Mouse (Mus musculus) lung, embryonic 16.5 days (tissue): ENCODE results near the gene Sptbn4. TPM values are rescaled to one million over a fixed set of nuclear protein-coding genes. Genes with fewer than 3 reads are reported as not detected.

Experiments
- ATAC-seq: fragments of 200-750 bp; cut with Nextera tagmentation; 2 replicates; pipeline ENCODE4 v1.8.0; 2017; ENCODE audit warnings: low read depth, mild to moderate bottlenecking, moderate library complexity
- H3K27ac ChIP-seq: fragments of 300-500 bp; sonication (generic); 2 replicates; pipeline ENCODE4 v1.5.1; 2014; ENCODE audit warnings: mild to moderate bottlenecking, control low read depth, low read length
- H3K27me3 ChIP-seq: fragments of 300-500 bp; sonication (generic); 2 replicates; pipeline ENCODE4 v1.6.1; 2014; ENCODE audit warnings: low read depth, low read length, mixed read lengths; ENCODE audit not compliant: control insufficient read depth, insufficient read depth
- H3K36me3 ChIP-seq: fragments of 300-500 bp; sonication (generic); 2 replicates; pipeline ENCODE4 v1.6.1; 2014; ENCODE audit warnings: low read length; ENCODE audit not compliant: control insufficient read depth, insufficient read depth
- H3K4me1 ChIP-seq: fragments of 300-500 bp; sonication (generic); replicated peaks from 2 replicates; pipeline ENCODE4 v1.6.1; 2014; ENCODE audit warnings: low read length, mixed read lengths; ENCODE audit not compliant: control insufficient read depth, insufficient read depth
- H3K4me2 ChIP-seq: fragments of 300-500 bp; sonication (generic); 2 replicates; pipeline ENCODE4 v1.6.1; 2014; ENCODE audit warnings: low read depth, low read length, control low read depth
- H3K4me3 ChIP-seq: fragments of 300-500 bp; sonication (generic); 2 replicates; pipeline ENCODE4 v1.5.1; 2014; ENCODE audit warnings: mild to moderate bottlenecking, low read length, control low read depth
- H3K9ac ChIP-seq: fragments of 300-500 bp; sonication (generic); 2 replicates; pipeline ENCODE4 v1.6.1; 2014; ENCODE audit warnings: low read length, control low read depth
- H3K9me3 ChIP-seq: fragments of 300-500 bp; sonication (generic); 2 replicates; pipeline ENCODE4 v1.6.1; 2016; ENCODE audit warnings: low read length; ENCODE audit not compliant: control insufficient read depth
- WGBS: fragments of 180-500 bp; shearing (Covaris S2); extraction: QIAGEN DNeasy Blood & Tissue Kit; methylation state at CpG from one replicate; pipeline ENCODE4 v1.1.7; 2014; 5-methylcytosine and 5-hydroxymethylcytosine counted together
- polyA plus RNA-seq: library from polyadenylated mRNA; unstranded; fragments of >200 nt; fragmentation: Nextera tagmentation; extraction: Ambion mirVana; gene quantifications from 2 replicates; pipeline ENCODE4 v1.2.1, GENCODE M21; 2015

Gene Sptbn4
- polyA plus RNA-seq, 1 experiment from 2014 or later = 0.29 TPM

DNA sequence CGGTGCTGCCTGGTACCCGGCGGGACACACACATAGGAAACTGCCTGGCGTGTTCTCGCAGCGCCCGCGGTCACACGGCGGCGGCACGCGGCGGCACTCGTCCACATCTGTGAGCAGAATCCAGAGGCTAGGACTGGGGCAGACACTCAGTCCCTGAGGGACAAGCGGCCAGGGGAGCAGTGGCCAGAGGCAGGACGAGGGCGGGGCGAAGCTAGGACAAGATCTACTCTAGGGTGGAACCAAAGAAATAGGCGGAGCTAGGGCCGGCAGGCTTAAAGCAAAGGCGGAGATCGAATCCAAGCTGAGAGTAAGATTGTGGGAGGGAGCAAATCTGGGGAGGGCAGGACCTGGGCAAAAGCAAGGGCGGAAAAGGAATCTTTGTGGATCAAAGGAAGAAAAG is 121.8 kb downstream of the Sptbn4 start:
- ATAC-seq = peak; percentile 76
- H3K4me2 ChIP-seq = peak overlapping the region; percentile 50
- H3K9me3 ChIP-seq = no peaks in the 10 kb centered on the region
- H3K27me3 ChIP-seq = peaks cover 17% of the 10 kb centered on the region
- peaks cover 14% of the 10 kb centered on the region for H3K36me3 ChIP-seq
- H3K27ac ChIP-seq = peak overlapping the region; percentile 58; the same call in 1 of the 2 replicates
- H3K4me1 ChIP-seq = peaks cover 30% of the 10 kb centered on the region
- H3K4me3 ChIP-seq = peak overlapping the region; percentile 35
- H3K9ac ChIP-seq = peak overlapping the region; percentile 50
- WGBS = 4% methylated on average over 24 of the region's 24 CpGs

DNA sequence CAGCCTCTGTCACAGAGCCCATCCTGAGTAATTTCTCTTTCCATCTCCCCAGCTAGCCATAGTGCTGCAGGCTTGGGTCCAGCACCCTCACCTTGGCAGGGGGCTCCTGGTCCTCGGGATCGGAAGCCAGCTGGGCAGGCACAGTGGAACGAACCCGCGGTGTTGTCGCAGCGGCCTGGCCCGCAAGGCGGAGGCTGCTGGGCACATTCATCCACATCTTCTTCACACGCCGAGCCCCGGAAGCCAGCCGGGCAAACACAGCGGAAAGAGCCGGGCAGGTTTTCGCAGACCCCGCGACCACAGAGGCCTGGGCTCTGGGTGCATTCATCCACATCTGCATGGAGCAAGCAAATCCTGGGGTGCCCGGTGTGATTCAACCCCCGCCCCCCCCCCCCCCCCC is 122.6 kb downstream of the Sptbn4 start:
- ATAC-seq = no peak
- H3K36me3 ChIP-seq = peaks cover 14% of the 10 kb centered on the region
- H3K9ac ChIP-seq = no peak overlapping the region
- peaks cover 24% of the 10 kb centered on the region for H3K4me1 ChIP-seq
- no peak overlapping the region for H3K4me3 ChIP-seq
- no peak overlapping the region for H3K4me2 ChIP-seq
- H3K27ac ChIP-seq = no peak overlapping the region
- WGBS = 48% methylated on average over 18 of the region's 20 CpGs
- H3K27me3 ChIP-seq = peaks cover 15% of the 10 kb centered on the region
- H3K9me3 ChIP-seq = no peaks in the 10 kb centered on the region

DNA sequence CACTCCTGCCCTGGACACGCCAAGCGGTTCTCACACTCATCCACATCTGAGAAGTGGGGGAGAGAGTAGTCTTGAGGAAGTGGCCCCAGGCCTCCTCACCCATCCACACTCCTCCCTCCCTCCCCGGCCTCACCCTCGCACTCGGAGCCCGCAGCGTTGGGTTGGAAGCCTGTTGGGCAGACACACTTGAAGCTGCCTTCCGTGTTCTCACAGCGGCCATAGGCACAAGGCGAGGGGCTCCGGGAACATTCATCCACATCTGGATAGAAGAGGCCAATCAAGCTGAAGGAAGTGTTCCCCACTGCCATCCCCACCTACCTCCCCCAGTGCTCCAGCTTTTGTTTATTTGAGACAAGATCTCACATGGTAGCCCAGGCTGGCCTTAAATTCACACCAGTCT is 123.3 kb downstream of the Sptbn4 start:
- Histone ChIP-seq H3K4me3 (no peak overlapping the region), H3K36me3 (peaks cover 18% of the 10 kb centered on the region), H3K4me1 (peaks cover 18% of the 10 kb centered on the region), H3K9ac (no peak overlapping the region), H3K27me3 (peaks cover 10% of the 10 kb centered on the region), H3K4me2 (no peak overlapping the region), H3K27ac (no peak overlapping the region), H3K9me3 (no peaks in the 10 kb centered on the region)
- 93% methylated on average over 11 of the region's 11 CpGs for WGBS
- no peak for ATAC-seq

DNA sequence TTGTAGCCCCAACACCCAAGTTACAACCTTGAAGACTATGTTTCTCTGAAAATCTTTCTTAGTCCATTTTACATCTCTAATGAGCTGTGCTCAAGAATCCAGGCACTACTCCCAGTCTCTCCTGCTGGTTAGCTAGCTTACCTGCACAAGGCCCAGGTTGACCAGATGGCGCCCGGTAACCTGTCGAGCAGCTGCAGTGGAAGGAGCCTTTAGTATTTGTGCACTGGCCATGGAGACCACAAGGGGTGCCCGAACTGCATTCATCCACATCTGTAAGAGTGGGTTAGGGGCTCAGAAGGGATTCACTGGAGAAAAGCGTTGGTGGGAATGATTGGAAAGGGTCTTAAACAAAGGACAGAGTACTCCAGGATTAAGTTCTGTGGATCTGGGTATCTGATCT is 124.5 kb downstream of the Sptbn4 start:
- H3K9me3 ChIP-seq = no peaks in the 10 kb centered on the region
- peaks cover 10% of the 10 kb centered on the region for H3K27me3 ChIP-seq
- no peak overlapping the region for H3K27ac ChIP-seq
- H3K36me3 ChIP-seq = peaks cover 20% of the 10 kb centered on the region
- no peak overlapping the region for H3K4me3 ChIP-seq
- peaks cover 13% of the 10 kb centered on the region for H3K4me1 ChIP-seq
- WGBS = 92% methylated on average over 5 of the region's 5 CpGs
- H3K9ac ChIP-seq = no peak overlapping the region
- ATAC-seq = no peak
- H3K4me2 ChIP-seq = no peak overlapping the region

DNA sequence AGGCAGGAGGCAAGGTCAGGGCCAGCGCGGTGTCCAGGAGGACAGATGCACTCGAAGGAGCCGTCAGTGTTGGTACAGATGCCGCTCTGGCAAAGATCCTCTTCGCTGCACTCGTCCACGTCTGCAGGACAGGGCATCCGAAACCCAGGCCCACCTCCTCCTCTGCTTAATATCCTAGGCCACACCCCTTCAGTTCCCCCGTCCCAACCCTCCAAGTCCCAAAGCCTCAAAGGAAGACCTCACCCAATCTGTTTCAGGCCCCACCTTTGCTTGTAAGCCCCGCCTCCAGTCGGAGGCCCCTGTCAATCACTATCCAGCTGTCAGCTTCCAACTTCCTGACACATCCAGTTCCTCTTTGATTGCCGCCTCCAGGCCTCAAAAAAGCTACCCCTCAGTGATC is 125.2 kb downstream of the Sptbn4 start:
- WGBS = 31% methylated on average over 13 of the region's 13 CpGs
- no peak for ATAC-seq
- no peak overlapping the region for H3K27ac ChIP-seq
- no peak overlapping the region for H3K4me2 ChIP-seq
- H3K9ac ChIP-seq = no peak overlapping the region
- peaks cover 23% of the 10 kb centered on the region for H3K36me3 ChIP-seq
- H3K9me3 ChIP-seq = no peaks in the 10 kb centered on the region
- peaks cover 13% of the 10 kb centered on the region for H3K4me1 ChIP-seq
- no peak overlapping the region for H3K4me3 ChIP-seq
- H3K27me3 ChIP-seq = peaks cover 7% of the 10 kb centered on the region

DNA sequence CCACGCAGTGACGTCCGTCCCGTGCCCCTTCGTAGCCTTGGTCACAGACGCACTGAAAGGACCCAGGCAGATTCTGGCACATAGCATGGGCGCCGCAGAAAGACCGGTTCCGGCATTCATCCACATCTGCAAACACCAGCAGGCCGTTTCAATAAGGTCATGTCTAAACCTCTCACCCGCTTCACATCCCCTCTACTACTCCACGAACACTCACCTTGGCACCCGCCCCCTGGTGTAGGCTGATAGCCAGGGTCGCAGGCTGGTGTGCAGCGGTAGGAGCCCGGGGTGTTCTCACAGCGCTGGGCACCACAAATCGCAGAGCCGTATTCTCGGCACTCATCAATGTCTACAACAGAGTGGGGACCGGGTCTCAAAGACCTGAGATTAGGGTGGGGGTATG is 128.1 kb downstream of the Sptbn4 start:
- Histone ChIP-seq H3K9me3 (peaks cover 2% of the 10 kb centered on the region), H3K27me3 (no peaks in the 10 kb centered on the region), H3K4me1 (no peaks in the 10 kb centered on the region), H3K9ac (no peak overlapping the region), H3K36me3 (peaks cover 24% of the 10 kb centered on the region), H3K4me3 (no peak overlapping the region), H3K4me2 (no peak overlapping the region), H3K27ac (no peak overlapping the region)
- WGBS = 85% methylated on average over 22 of the region's 22 CpGs
- ATAC-seq = no peak

DNA sequence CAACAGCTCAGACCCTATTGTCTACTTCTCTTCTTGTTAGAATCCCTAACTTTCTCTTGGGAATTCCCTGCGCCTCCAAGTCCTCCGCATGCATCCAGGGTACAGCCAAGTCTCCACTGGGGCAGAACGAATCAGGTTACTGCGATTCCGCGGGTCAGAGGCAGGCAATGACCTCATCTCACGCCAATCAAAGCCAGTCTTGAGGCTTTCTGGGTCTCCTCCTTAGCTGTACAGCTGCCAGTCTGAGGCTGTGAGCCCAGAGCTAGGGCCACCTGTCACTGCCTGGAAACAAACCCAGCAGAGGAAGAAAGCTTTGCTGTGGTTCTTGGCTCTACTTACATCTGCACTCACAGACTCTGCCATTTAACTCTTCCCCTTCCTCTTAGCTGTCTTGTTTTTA is 131.5 kb downstream of the Sptbn4 start:
- H3K9me3 ChIP-seq = peaks cover 8% of the 10 kb centered on the region
- H3K4me3 ChIP-seq = no peak overlapping the region
- H3K9ac ChIP-seq = no peak overlapping the region
- no peaks in the 10 kb centered on the region; the same call in 1 of the 2 replicates for H3K4me1 ChIP-seq
- no peak overlapping the region for H3K4me2 ChIP-seq
- H3K36me3 ChIP-seq = peaks cover 31% of the 10 kb centered on the region
- H3K27ac ChIP-seq = no peak overlapping the region
- ATAC-seq = 0 out of 2 replicates have a peak, but pooled peaks have one; percentile 26
- 49% methylated on average over 7 of the region's 7 CpGs for WGBS
- no peaks in the 10 kb centered on the region for H3K27me3 ChIP-seq

DNA sequence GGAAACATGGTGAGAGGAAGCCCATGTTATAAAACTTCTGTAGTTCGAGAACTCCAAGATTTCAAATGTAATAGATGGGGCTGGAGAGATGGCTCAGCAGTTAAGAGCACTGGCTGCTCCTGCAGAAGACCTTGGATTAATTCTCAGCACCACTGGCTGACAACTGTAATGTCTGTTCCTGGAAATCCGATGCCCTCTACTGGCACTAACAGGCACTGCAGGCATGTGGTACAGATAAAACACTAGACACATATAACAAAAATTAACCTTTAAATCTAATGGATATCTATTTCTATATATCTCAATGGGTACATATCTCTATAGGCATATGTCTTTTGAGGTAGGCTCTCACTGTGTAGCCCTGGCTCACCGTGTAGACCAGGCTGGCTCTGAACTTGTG is 133.1 kb downstream of the Sptbn4 start:
- Histone ChIP-seq H3K4me2 (no peak overlapping the region), H3K4me3 (no peak overlapping the region), H3K27me3 (no peaks in the 10 kb centered on the region), H3K9ac (no peak overlapping the region), H3K9me3 (peaks cover 8% of the 10 kb centered on the region), H3K27ac (no peak overlapping the region), H3K4me1 (peaks cover 9% of the 10 kb centered on the region), H3K36me3 (peaks cover 29% of the 10 kb centered on the region)
- WGBS = 93% methylated on average over 3 of the region's 3 CpGs
- no peak for ATAC-seq

DNA sequence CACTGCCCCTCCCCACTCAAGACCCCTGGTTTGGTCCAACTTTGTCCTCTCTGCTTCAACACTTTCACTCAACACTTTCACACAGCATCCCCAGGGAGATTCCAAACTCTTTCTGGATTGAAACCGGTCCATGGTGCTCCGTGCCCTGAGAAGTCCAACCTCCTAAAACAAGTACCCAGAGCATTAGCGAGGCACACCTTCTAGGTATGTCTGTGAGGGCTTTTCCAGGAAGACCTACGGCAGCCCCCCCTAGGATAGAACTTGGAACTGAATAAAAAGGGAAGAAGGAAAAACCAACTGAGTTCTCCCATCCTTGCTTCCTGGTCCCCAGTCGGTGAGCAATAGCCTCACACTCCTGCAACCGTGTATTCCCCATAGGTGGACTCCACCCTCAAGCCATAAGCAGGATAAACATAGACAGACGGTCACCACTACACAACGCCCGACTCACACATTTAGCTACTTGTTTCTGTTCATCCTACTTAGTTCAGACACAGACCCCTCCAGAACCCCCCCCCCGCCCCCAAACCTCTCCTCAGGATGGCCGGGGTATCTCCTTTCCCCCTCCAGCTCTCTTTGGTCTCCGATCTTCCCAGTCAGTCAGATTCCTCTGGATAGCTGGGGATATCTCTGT is 135.7 kb downstream of the Sptbn4 start:
- Histone ChIP-seq H3K4me3 (no peak overlapping the region), H3K27me3 (no peaks in the 10 kb centered on the region), H3K9me3 (peaks cover 8% of the 10 kb centered on the region), H3K4me2 (no peak overlapping the region), H3K27ac (no peak overlapping the region), H3K36me3 (peaks cover 22% of the 10 kb centered on the region), H3K9ac (no peak overlapping the region), H3K4me1 (peaks cover 20% of the 10 kb centered on the region)
- no peak for ATAC-seq
- 83% methylated on average over 12 of the region's 12 CpGs for WGBS
